Mouse (Mus musculus) testis, adult 2 months (tissue): ENCODE results near the gene Obscn. TPM values are rescaled to one million over a fixed set of nuclear protein-coding genes. Genes with fewer than 3 reads are reported as not detected.
A peak's percentile ranks its signal among the peaks of the same experiment; 100 is the strongest.

ENCODE experiments used
- H3K27ac ChIP-seq: fragments of 200-500 bp; 2 replicates; pipeline ENCODE4 v1.5.1; 2012; ENCODE audit warnings: low read depth, low read length; ENCODE audit not compliant: control insufficient read depth, insufficient read depth
- H3K27me3 ChIP-seq: fragments of 200-500 bp; 2 replicates; pipeline ENCODE4 v1.6.1; 2012; ENCODE audit warnings: mild to moderate bottlenecking, low read length, moderate library complexity; ENCODE audit not compliant: control insufficient read depth, insufficient read depth
- H3K36me3 ChIP-seq: fragments of 200-500 bp; 2 replicates; pipeline ENCODE4 v1.6.1; 2012; ENCODE audit warnings: mild to moderate bottlenecking, low read length; ENCODE audit not compliant: control insufficient read depth, insufficient read depth
- H3K4me1 ChIP-seq: fragments of 200-500 bp; 2 replicates; pipeline ENCODE4 v1.6.1; 2012; ENCODE audit warnings: low read length; ENCODE audit not compliant: control insufficient read depth, insufficient read depth
- H3K4me3 ChIP-seq: fragments of 200-500 bp; 2 replicates; pipeline ENCODE4 v1.5.1; 2012; ENCODE audit warnings: low read depth, mild to moderate bottlenecking, low read length, moderate library complexity, mixed read lengths; ENCODE audit not compliant: control insufficient read depth
- CTCF ChIP-seq: fragments of 200-500 bp; IDR thresholded peaks from 2 replicates; pipeline ENCODE4 v1.5.1; 2012; ENCODE audit warnings: low read depth, mild to moderate bottlenecking, inconsistent platforms, low read length, moderate library complexity; ENCODE audit not compliant: control insufficient read depth, insufficient read depth, insufficient replicate concordance
- POLR2A ChIP-seq: fragments of 200-500 bp; IDR thresholded peaks from 2 replicates; pipeline ENCODE4 v1.6.1; 2012; ENCODE audit warnings: low read depth, mild to moderate bottlenecking, inconsistent platforms, low read length, moderate library complexity; ENCODE audit not compliant: control insufficient read depth
- polyA plus RNA-seq: library from polyadenylated mRNA; depleted of rRNA; stranded (reverse); fragments of >200 nt; gene quantifications from 2 replicates; pipeline ENCODE4 v1.2.3, GENCODE M21; 2012

Gene Obscn
- polyA plus RNA-seq, 1 experiment, result 1.9 TPM

DNA sequence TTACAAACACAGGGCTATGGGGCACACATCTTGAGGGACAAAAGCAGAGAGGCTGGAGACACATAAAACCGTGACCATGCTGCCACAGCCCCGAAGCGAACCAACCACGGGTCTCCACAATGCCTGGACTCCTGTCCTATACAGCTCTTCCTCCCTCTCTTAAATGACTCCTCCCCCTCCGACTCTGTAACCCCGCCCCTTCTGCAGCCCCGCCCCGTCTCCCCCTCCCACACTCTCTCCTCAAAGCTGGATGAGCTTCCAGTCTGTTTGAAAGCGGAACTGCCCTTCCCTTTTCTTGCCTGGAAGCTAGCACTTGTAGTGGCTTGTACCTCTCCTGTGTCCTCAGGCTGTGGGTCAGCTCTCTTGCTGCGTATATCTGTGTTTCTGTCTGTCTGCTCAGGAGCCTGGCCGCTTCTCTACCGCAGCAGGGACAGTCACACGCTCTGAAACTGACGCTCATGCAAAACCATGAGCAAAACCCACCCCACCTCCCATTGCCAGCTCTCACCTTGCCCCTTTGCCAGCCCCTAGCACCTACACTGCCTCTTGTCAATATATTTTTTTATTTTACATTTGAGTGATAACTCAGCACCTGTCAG is 5.7 kb upstream of the Obscn start:
- peaks cover 2% of the 10 kb centered on the region; the same call in 1 of the 2 replicates for H3K4me1 ChIP-seq
- no peak overlapping the region; the same call in 1 of the 2 replicates for H3K4me3 ChIP-seq
- H3K36me3 ChIP-seq, result no peaks in the 10 kb centered on the region
- TF ChIP-seq CTCF, result no peak
- no peak for TF ChIP-seq POLR2A
- no peaks in the 10 kb centered on the region for H3K27me3 ChIP-seq
- H3K27ac ChIP-seq, result no peak overlapping the region

- Histone ChIP-seq H3K27ac (no peak overlapping the region), H3K4me1 (peaks cover 18% of the 10 kb centered on the region), H3K27me3 (no peaks in the 10 kb centered on the region), H3K36me3 (no peaks in the 10 kb centered on the region), H3K4me3 (no peak overlapping the region)
- TF ChIP-seq CTCF (no peak), POLR2A (no peak)
Observed at GRCm38 (mm10) chr11:59138537-59139486, 2.6 kb upstream of the Obscn start.

DNA sequence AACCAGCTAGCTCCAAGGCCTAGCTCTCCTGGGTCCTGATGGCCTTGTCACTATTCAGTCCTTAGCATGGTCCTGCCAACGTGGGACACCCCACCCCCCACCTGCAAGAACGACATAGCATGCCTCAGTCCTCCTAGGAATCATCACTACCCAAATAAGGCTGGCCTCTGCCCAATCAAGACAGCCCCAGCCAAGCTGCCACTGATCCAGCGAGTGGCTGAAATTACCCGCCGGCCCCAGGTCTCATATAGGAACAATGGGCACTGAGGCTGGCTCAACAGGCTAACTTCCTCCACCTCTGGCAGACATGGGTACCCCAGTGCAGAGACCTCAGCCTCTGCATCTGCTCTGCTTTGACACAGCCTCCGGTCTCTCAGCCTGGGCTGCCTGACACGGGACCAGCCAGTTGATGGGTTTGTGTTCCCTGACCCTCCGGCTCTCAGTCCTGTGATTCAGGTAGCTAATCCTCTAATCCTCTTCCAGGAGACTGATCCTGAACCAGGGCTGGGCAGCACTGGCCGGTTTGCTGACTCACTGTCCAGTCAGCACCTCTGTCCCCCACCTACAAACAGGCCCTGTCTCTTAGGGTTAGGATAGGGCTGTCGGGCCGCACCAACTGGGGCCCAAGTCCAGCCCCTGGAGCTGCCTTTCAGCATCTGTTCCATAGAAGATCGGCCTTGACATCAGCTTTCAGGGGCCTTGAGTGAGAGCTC is 948 bp upstream of the Obscn start:
- peaks cover 18% of the 10 kb centered on the region for H3K4me1 ChIP-seq
- H3K27ac ChIP-seq, result no peak overlapping the region
- no peak for TF ChIP-seq POLR2A
- no peak for TF ChIP-seq CTCF
- H3K4me3 ChIP-seq, result no peak overlapping the region
- no peaks in the 10 kb centered on the region for H3K36me3 ChIP-seq
- no peaks in the 10 kb centered on the region for H3K27me3 ChIP-seq

GRCm38 (mm10) chr11:59135051-59135820 is 966 bp downstream of the Obscn start:
- no peaks in the 10 kb centered on the region for H3K36me3 ChIP-seq
- TF ChIP-seq CTCF, result no peak
- no peak for TF ChIP-seq POLR2A
- no peak overlapping the region for H3K27ac ChIP-seq
- peak overlapping the region; percentile 56 for H3K4me3 ChIP-seq
- no peaks in the 10 kb centered on the region for H3K27me3 ChIP-seq
- H3K4me1 ChIP-seq, result peaks cover 16% of the 10 kb centered on the region

- Histone ChIP-seq H3K4me3 (peak overlapping the region; percentile 19), H3K27ac (no peak overlapping the region), H3K36me3 (no peaks in the 10 kb centered on the region), H3K4me1 (peaks cover 16% of the 10 kb centered on the region), H3K27me3 (no peaks in the 10 kb centered on the region)
- no peak for TF ChIP-seq POLR2A
- no peak for TF ChIP-seq CTCF
Observed at GRCm38 (mm10) chr11:59134373-59134997, 1.7 kb downstream of the Obscn start.

GRCm38 (mm10) chr11:59132065-59132464 is 4.1 kb downstream of the Obscn start:
- Histone ChIP-seq H3K27ac (no peak overlapping the region), H3K4me1 (peaks cover 16% of the 10 kb centered on the region), H3K36me3 (no peaks in the 10 kb centered on the region), H3K4me3 (no peak overlapping the region), H3K27me3 (no peaks in the 10 kb centered on the region)
- TF ChIP-seq CTCF, result no peak
- TF ChIP-seq POLR2A, result no peak
